Mouse (Mus musculus): ENCODE data around the gene Ccdc34. TPM values are rescaled to one million over a fixed set of nuclear protein-coding genes. Genes with fewer than 3 reads are reported as not detected.

Gene Ccdc34
- polyA plus RNA-seq, 1 experiment from 2014 or later: 61.4 TPM

DNA sequence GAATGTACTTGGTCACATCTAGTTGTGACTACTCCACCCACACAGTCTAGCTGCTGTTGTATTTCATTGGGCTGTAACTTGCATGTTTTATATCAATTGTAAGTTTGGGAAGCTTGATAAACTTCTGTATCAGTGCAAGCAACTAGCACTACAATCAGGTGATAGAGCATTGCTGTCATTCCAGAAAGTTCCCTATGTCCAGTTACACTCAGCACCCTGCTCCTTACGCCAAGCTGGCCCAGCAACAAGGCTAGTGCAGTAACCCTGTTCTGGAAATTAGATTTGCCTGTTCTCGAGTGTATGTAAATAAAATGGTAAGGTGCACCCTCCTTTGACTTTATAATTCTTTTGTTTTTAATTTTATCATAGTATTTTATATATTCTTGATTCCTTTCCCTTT, 19.6 kb downstream of the Ccdc34 start:
- H3K9ac ChIP-seq (replicated peaks): no peak overlapping the region
- peaks cover 23% of the 10 kb centered on the region for H3K4me1 ChIP-seq (replicated peaks)
- no peaks in the 10 kb centered on the region for H3K9me3 ChIP-seq
- ATAC-seq (ENCODE audit: insufficient number of reproducible peaks, insufficient read depth, low FRiP score, low TSS enrichment, low read depth): no peak
- no peaks in the 10 kb centered on the region for H3K27me3 ChIP-seq
- no peak overlapping the region for H3K4me3 ChIP-seq (replicated peaks)
- peaks cover 26% of the 10 kb centered on the region for H3K36me3 ChIP-seq
- H3K27ac ChIP-seq: peak overlapping the region; percentile 45; the same call in 1 of the 2 replicates
- 85% methylated on average over 2 of the region's 2 CpGs for WGBS
- no peak overlapping the region for H3K4me2 ChIP-seq

DNA sequence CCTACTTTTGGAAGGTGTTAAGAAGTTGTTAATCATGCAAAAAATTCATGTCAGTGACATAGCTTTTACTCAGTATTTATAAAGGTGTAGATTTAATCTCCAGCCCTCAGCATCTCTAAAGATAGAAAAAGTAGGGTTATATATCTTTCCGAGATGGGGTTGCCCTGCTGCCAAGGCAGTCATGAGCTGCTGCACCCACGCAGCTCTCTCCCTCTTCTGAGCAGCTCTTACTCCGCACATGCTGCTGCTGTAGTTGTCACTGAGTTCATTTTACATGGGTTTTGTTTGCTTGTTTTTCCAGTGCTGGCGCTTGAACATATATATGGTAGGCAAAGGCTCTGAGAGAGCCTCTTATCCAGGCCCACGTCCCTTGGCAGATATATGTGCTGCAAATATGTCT, 20.7 kb downstream of the Ccdc34 start:
- Histone ChIP-seq H3K4me2 (no peak overlapping the region), H3K4me1 (replicated peaks) (peaks cover 23% of the 10 kb centered on the region), H3K4me3 (replicated peaks) (no peak overlapping the region), H3K9ac (replicated peaks) (no peak overlapping the region), H3K9me3 (no peaks in the 10 kb centered on the region), H3K36me3 (peaks cover 17% of the 10 kb centered on the region), H3K27me3 (no peaks in the 10 kb centered on the region), H3K27ac (no peak overlapping the region)
- ATAC-seq (ENCODE audit: insufficient number of reproducible peaks, insufficient read depth, low FRiP score, low TSS enrichment, low read depth): no peak
- WGBS: 82% methylated on average over 5 of the region's 5 CpGs

DNA sequence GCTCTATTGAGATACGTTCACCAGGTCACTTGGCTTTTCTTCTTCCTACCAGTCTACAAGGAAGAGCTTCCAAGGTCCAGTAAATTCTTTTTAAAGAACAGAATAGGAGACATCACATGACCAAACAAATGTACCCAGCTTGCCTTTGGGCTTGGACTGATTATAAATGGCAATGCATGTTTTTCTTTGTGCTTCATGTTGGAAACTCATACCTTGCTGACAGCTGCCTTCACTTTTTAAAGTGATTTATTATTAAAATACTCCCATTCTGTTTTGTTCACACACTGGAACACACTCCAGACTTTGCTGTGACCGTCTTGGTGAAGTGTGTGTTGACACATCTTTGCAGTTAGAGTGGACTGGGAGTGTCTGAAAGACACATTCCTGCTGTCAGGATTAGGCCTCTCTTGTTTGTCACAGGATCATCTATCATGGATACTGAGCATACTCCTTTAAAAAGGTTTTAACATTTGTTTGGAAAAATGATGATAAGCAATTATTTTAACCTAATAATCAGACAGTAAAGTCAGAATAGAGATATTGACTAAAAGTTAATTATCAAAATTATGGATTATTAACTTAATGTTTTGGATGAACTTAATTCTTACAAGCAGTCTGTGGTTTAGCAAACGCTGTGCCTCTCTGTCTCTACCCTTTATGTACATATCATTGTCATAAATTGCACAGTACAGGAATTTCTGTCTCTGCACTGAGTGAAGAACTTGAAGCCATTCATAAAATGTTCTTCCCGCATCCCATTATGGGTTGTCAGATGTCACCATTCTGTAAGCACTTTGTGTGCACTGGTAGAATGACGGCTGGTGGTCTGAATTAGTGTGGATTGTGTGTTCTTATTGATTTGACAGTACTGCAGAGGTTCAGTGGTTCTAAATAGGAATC, 25.5 kb downstream of the Ccdc34 start:
- Histone ChIP-seq H3K9ac (replicated peaks) (no peak overlapping the region), H3K4me1 (replicated peaks) (0 out of 2 replicates have a peak, but pooled peaks cover 8% of the 10 kb centered on the region), H3K27me3 (no peaks in the 10 kb centered on the region), H3K9me3 (no peaks in the 10 kb centered on the region), H3K36me3 (peaks cover 13% of the 10 kb centered on the region), H3K27ac (no peak overlapping the region), H3K4me2 (no peak overlapping the region), H3K4me3 (replicated peaks) (no peak overlapping the region)
- ATAC-seq (ENCODE audit: insufficient number of reproducible peaks, insufficient read depth, low FRiP score, low TSS enrichment, low read depth): no peak
- 79% methylated on average over 5 of the region's 5 CpGs for WGBS

DNA sequence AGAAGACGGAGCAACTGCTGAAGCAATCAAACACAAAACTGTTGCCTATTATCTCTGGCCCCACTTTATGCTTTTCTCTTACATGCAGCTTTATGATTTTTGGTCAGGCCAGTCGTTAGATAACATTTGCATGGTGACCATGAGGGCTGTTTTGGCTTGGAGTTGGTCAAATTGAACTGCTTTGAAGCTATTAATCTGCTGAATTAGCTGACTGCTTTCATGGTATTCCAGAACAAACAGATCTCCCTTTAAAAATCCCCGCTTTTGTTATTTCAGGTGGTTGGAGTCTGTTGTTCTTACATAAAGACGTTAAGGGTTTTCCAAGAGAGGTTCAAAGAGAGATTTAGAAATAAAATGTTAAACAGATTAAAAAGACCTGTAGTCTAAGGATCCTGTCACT, 40.8 kb downstream of the Ccdc34 start:
- no peak overlapping the region for H3K27ac ChIP-seq
- no peak for ATAC-seq (ENCODE audit: insufficient number of reproducible peaks, insufficient read depth, low FRiP score, low TSS enrichment, low read depth)
- no peak overlapping the region for H3K4me3 ChIP-seq (replicated peaks)
- no peaks in the 10 kb centered on the region for H3K9me3 ChIP-seq
- H3K4me2 ChIP-seq: no peak overlapping the region
- no peak overlapping the region for H3K9ac ChIP-seq (replicated peaks)
- no peaks in the 10 kb centered on the region for H3K27me3 ChIP-seq
- H3K4me1 ChIP-seq (replicated peaks): no peaks in the 10 kb centered on the region
- WGBS: 67% methylated on average over 4 of the region's 4 CpGs
- no peaks in the 10 kb centered on the region for H3K36me3 ChIP-seq

DNA sequence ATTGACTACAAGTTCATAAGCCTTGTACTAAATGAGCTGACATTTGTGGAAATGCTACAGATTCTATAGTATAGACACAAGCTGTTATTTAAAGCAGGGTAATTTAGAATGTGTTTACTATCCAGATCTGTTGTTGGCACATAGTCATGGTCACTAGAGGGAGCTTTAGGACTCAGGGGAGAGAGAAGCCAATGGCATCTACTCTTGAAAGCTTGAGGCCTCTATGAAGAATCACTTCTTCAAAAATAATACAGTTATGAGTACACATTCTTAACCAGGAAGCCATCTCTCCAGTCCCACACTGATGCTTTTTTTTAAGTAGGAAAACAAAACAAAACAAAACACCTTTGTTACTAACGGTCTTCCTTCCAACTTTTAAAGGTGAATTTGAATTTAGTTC, 45.5 kb downstream of the Ccdc34 start:
- H3K4me3 ChIP-seq (replicated peaks): no peak overlapping the region
- WGBS: 90% methylated on average over 1 of the region's 1 CpGs

DNA sequence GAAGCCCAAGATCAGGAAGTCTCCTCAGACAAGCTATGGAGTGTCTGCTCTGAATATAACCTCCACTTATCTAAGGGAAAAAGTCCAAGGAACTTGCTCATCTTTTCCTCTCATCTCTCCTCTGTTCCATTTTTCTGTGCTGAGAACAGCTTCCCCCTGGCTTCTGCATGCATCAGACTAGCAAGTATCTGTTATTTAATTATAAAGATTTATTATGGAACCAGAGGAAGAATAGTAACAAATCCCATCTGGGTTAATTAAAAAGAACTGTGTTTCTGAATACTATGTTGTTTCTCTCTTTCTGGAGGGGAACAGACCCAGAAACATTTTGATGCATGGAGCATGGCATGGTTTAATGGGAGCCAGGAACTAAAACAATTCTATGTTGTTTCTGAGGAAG, 51.3 kb downstream of the Ccdc34 start:
- no peak for ATAC-seq (ENCODE audit: insufficient number of reproducible peaks, insufficient read depth, low FRiP score, low TSS enrichment, low read depth)
- Histone ChIP-seq H3K4me1 (replicated peaks) (no peaks in the 10 kb centered on the region), H3K9ac (replicated peaks) (no peak overlapping the region), H3K4me2 (no peak overlapping the region), H3K9me3 (no peaks in the 10 kb centered on the region), H3K27ac (no peak overlapping the region), H3K27me3 (no peaks in the 10 kb centered on the region), H3K36me3 (no peaks in the 10 kb centered on the region), H3K4me3 (replicated peaks) (no peak overlapping the region)

More for the DNA sequence above, 45.5 kb downstream of the Ccdc34 start:
- Histone ChIP-seq H3K27ac (no peak overlapping the region), H3K27me3 (no peaks in the 10 kb centered on the region), H3K36me3 (no peaks in the 10 kb centered on the region), H3K4me2 (no peak overlapping the region), H3K4me1 (replicated peaks) (no peaks in the 10 kb centered on the region), H3K9ac (replicated peaks) (no peak overlapping the region), H3K9me3 (no peaks in the 10 kb centered on the region)
- no peak for ATAC-seq (ENCODE audit: insufficient number of reproducible peaks, insufficient read depth, low FRiP score, low TSS enrichment, low read depth)

DNA sequence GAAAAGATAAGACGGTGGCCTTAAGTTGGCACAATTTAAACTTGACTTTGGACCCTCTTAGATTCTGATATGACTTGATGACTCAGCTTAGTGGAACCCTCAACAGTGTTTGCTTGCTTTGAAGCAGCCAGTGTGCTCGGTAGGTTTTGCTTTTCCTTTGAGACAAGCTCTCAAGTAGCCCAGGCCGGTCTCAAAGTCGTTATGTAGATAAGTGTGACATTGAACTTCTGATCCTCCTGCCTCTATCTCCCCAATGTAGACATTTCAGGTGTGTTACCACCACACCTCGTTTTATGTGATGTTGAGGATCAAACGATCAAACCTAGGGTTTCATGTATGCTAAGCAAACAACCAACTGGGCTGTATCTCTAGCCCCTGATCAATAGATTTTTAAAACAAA, 55.4 kb downstream of the Ccdc34 start:
- Histone ChIP-seq H3K36me3 (no peaks in the 10 kb centered on the region), H3K4me2 (no peak overlapping the region), H3K9ac (replicated peaks) (no peak overlapping the region), H3K4me3 (replicated peaks) (no peak overlapping the region), H3K9me3 (no peaks in the 10 kb centered on the region), H3K27ac (no peak overlapping the region), H3K27me3 (no peaks in the 10 kb centered on the region), H3K4me1 (replicated peaks) (no peaks in the 10 kb centered on the region)
- ATAC-seq (ENCODE audit: insufficient number of reproducible peaks, insufficient read depth, low FRiP score, low TSS enrichment, low read depth): no peak
- 83% methylated on average over 6 of the region's 6 CpGs for WGBS

DNA sequence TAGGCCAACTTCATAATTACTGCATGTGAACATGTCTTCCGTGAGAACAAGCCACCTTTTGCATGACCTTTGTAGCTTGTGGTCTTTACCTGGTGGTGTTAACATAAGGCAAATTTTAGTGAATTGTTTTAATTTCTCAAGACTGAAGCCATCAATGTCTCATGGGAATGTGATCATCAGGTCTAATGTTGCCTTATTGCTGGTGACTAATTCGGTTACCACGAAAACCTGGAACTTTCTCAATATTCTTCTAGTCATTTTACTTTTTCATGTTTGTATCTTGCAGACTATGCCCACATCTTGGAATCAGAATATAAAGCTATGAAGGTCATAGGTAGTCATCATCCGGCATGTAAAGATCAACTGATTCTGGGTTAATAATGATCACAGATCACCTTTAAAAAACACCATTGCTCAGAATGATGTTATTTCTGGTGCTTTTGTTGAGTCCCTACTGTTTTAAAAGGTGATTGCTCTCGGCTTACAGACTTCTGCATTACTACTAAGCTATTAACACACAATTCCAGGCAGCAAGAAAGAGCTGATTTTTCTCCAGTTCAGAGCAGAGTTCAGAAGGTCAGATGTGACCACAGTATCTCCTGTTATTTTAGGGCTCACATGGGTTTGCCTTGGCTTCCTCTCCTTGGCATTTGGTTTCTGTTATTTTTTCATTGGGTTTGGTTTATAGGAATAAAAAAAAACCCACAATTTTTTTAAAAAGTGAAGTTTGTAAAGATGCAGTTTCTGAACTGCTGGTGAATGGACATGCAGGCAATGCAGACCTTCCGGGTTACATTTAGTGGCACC, 57.2 kb downstream of the Ccdc34 start:
- no peak overlapping the region for H3K9ac ChIP-seq (replicated peaks)
- H3K27me3 ChIP-seq: no peaks in the 10 kb centered on the region
- H3K4me1 ChIP-seq (replicated peaks): no peaks in the 10 kb centered on the region
- H3K4me3 ChIP-seq (replicated peaks): no peak overlapping the region
- H3K9me3 ChIP-seq: no peaks in the 10 kb centered on the region
- no peak overlapping the region for H3K27ac ChIP-seq
- 79% methylated on average over 6 of the region's 6 CpGs for WGBS
- no peak for ATAC-seq (ENCODE audit: insufficient number of reproducible peaks, insufficient read depth, low FRiP score, low TSS enrichment, low read depth)
- H3K36me3 ChIP-seq: no peaks in the 10 kb centered on the region
- H3K4me2 ChIP-seq: no peak overlapping the region

DNA sequence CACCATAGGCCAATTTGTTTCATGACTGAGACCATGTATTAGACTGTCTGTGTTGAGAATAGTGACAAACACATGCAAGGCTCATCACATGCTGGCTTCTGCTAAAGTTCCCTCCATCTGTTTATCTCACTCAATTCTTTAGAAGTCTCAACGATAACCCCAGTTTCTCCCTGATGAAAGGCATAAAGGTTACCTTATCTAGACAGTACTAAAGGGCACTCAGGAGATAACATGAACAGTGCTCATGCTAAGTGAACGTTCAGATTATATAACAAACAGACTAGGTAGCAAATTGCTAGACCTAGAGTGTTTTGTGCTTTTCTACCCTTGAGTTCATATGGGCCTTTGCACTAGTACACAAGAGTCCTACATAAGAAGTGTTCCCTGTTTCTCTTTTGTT, 59.6 kb downstream of the Ccdc34 start:
- H3K4me1 ChIP-seq (replicated peaks): no peaks in the 10 kb centered on the region
- no peak overlapping the region for H3K9ac ChIP-seq (replicated peaks)
- H3K9me3 ChIP-seq: no peaks in the 10 kb centered on the region
- no peak overlapping the region for H3K27ac ChIP-seq
- no peak overlapping the region for H3K4me3 ChIP-seq (replicated peaks)
- H3K27me3 ChIP-seq: no peaks in the 10 kb centered on the region
- no peaks in the 10 kb centered on the region for H3K36me3 ChIP-seq
- no peak overlapping the region for H3K4me2 ChIP-seq
- no peak for ATAC-seq (ENCODE audit: insufficient number of reproducible peaks, insufficient read depth, low FRiP score, low TSS enrichment, low read depth)
- 82% methylated on average over 2 of the region's 2 CpGs for WGBS

DNA sequence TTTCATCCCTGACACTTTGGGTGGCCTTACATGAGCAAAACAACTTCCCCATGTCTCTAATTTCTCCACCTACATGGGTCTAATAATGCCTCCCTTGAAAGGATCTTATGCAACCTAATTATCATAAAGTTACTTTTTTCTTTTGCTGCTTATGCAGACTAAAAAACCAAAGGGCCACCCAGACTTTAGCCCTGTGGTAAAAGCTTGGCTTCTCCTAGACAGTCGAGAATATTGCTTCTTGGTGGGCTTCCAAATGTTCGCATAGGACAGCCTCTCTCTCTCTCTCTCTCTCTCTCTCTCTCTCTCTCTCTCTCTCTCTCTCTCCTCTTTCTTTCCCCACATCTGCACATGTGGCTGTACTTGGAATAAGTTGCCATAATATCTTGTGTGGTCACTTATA, 60.0 kb downstream of the Ccdc34 start:
- WGBS: 75% methylated on average over 2 of the region's 2 CpGs
- Histone ChIP-seq H3K36me3 (no peaks in the 10 kb centered on the region), H3K27ac (no peak overlapping the region), H3K4me1 (replicated peaks) (no peaks in the 10 kb centered on the region), H3K4me3 (replicated peaks) (no peak overlapping the region), H3K9ac (replicated peaks) (no peak overlapping the region), H3K4me2 (no peak overlapping the region), H3K9me3 (no peaks in the 10 kb centered on the region), H3K27me3 (no peaks in the 10 kb centered on the region)
- ATAC-seq (ENCODE audit: insufficient number of reproducible peaks, insufficient read depth, low FRiP score, low TSS enrichment, low read depth): no peak

DNA sequence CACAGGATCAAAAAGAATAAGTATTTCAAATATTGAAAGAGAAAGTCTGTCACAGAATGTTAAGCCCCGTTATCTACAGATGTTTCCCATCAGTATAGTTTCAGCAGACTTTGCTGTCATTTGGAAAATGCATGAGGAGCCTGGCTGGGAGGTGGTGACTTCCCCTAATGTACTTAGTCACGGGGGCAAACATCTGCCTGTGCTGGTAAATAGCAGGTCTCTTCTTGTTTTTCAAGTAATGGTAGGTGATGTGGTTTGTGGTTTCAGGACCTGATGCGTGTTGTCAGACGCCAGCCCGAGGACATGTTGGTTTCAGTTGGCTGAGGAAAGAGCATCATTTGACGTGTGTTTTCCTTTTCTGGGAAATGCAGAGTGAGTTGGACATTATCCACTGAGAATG, 62.9 kb downstream of the Ccdc34 start:
- Histone ChIP-seq H3K27me3 (no peaks in the 10 kb centered on the region), H3K36me3 (no peaks in the 10 kb centered on the region), H3K9ac (replicated peaks) (no peak overlapping the region), H3K27ac (no peak overlapping the region), H3K4me2 (no peak overlapping the region), H3K4me1 (replicated peaks) (peaks cover 16% of the 10 kb centered on the region), H3K9me3 (no peaks in the 10 kb centered on the region), H3K4me3 (replicated peaks) (no peak overlapping the region)
- no peak for ATAC-seq (ENCODE audit: insufficient number of reproducible peaks, insufficient read depth, low FRiP score, low TSS enrichment, low read depth)
- WGBS: 70% methylated on average over 6 of the region's 6 CpGs
